In the genomic region with DNA sequence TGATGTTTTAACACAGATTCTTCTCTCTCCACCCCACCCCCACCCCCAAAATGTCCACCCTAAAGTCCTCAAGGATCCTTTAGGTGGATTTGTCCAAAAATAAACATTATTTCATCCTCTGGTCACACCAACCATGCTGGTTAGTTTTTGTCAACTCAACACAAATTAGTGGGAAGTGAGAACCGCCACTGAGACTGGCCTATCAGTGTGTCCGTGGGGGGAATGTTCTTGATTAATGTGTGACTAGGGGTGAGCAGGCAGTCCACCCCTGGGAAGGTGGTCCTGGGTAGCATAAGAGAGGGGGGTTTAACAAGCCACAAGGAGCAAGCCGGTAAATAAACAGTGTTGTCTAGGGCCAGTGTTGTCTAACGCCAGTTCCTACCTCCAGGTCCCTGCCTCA, we compare ENCODE assay signal across 18 mouse cellular contexts. TPM values are rescaled to one million over a fixed set of nuclear protein-coding genes. Genes with fewer than 3 reads are reported as not detected.
DNase-seq lines count a peak whose midpoint lies in the region; TF ChIP-seq lines count a peak whose summit lies in the region.
"Had no signal": no experiment of that assay in that cellular context is flagged by ENCODE, and none has a peak within 500 bp of the region (broad histone marks: within the 10 kb centered on the region; RNA-seq: fewer than 3 reads in every experiment).

No protein-coding gene starts in this region.

- intact Hi-C loops in heart, postnatal 25 days (cut with DNase I) = no loop called here

- H3K27me3 ChIP-seq in heart, embryonic 10.5 days (ENCODE audit: insufficient read depth, poor library complexity, severe bottlenecking) = peaks cover 18% of the 10 kb centered on the region; the same call in 1 of the 2 replicates
- H3K27me3 ChIP-seq in E14TG2a.4 (ENCODE audit: insufficient read depth, low read length) = no peaks in the 10 kb centered on the region
- H3K27me3 ChIP-seq in small intestine, adult 2 months (ENCODE audit: control insufficient read depth, insufficient read depth, low read length) = no peaks in the 10 kb centered on the region
- H3K27me3 ChIP-seq: CH12.LX; embryonic facial prominence, embryonic 13.5 days; hindbrain, embryonic 15.5 days had no signal

- no peak overlapping the region for H3K27ac ChIP-seq in heart, embryonic 10.5 days
- peak overlapping the region; percentile 100 for H3K27ac ChIP-seq in ES-E14 (ENCODE audit: insufficient read depth, low read depth, low read length, poor library complexity, severe bottlenecking)
- 0 out of 2 replicates have a peak overlapping the region, but pooled peaks have one; percentile 56 for H3K27ac ChIP-seq in small intestine, adult 2 months (ENCODE audit: insufficient read depth, low read depth, low read length)
- H3K27ac ChIP-seq: embryonic facial prominence, embryonic 13.5 days; forebrain, embryonic 13.5 days; gastrocnemius, adult 2 months; hindbrain, embryonic 10.5 days; hindbrain, embryonic 15.5 days had no signal

- WGBS in heart, embryonic 10.5 days = 70% methylated on average over 4 of the region's 4 CpGs
- 45% methylated on average over 4 of the region's 4 CpGs for WGBS in small intestine, adult 2 months

- H3K9me3 ChIP-seq in heart, embryonic 10.5 days = no peaks in the 10 kb centered on the region
- H3K9me3 ChIP-seq in E14TG2a.4 (ENCODE audit: low read length) (no peaks in the 10 kb centered on the region), ES-E14 (ENCODE audit: control insufficient read depth, insufficient read depth, low read depth, low read length) (no peaks in the 10 kb centered on the region)
- H3K9me3 ChIP-seq: forebrain, embryonic 13.5 days; hindbrain, embryonic 10.5 days; hindbrain, embryonic 15.5 days had no signal

- no peak for TF ChIP-seq POLR2A in small intestine, adult 2 months (IDR thresholded peaks at IDR 0.05; ENCODE audit: low read depth, low read length)

- peak; percentile 31 for DNase-seq in heart, embryonic 10.5 days (ENCODE audit: low spot score)
- DNase-seq in heart, postnatal 25 days (ENCODE audit: low spot score) = no peak
- DNase-seq in ES-E14 (ENCODE audit: low read depth, low spot score) = no peak
- DNase-seq in kidney, postnatal 14 days = no peak
- DNase-seq: adrenal gland, postnatal 10 days; cerebellum, adult 18-20 months; cerebellum, adult 9-11 months; cerebellum, postnatal 36 days; gastrocnemius, adult 2 months; gastrocnemius, postnatal 25 days; heart, postnatal 10 days had no signal

- in situ Hi-C loops in ES-E14 (cut with MboI; ENCODE audit: low sequenced_read_pairs in 2 of 2, unreplicated experiment in 2 of 2) = no loop called here

- TF ChIP-seq CTCF in E14TG2a.4 (conservative IDR thresholded peaks at IDR 0.05; ENCODE audit: low read length) = no peak
- TF ChIP-seq CTCF in small intestine, adult 2 months (IDR thresholded peaks at IDR 0.05; ENCODE audit: extremely low read depth, insufficient read length, insufficient replicate concordance, low read depth, low read length) = no peak

- H3K4me1 ChIP-seq in heart, embryonic 10.5 days = peaks cover 6% of the 10 kb centered on the region; the same call in 1 of the 2 replicates
- H3K4me1 ChIP-seq in E14TG2a.4 (replicated peaks; ENCODE audit: low read depth, low read length) (peaks cover 70% of the 10 kb centered on the region), ES-E14 (ENCODE audit: control insufficient read depth in 2 of 2, insufficient read depth in 2 of 2, low read length in 2 of 2, poor library complexity in 1 of 2) (peaks cover 13 to 15% of the 10 kb centered on the region in 2 experiments)
- peaks cover 29% of the 10 kb centered on the region; the same call in 1 of the 2 replicates for H3K4me1 ChIP-seq in small intestine, adult 2 months (ENCODE audit: control insufficient read depth, insufficient read depth, insufficient read length, low read length)

- no peaks in the 10 kb centered on the region for H3K36me3 ChIP-seq in heart, embryonic 10.5 days
- H3K36me3 ChIP-seq in E14TG2a.4 (ENCODE audit: insufficient read depth, low read length) (peaks cover 26% of the 10 kb centered on the region), ES-E14 (ENCODE audit: control insufficient read depth, insufficient read depth, low read length, poor library complexity, severe bottlenecking) (peaks cover 5% of the 10 kb centered on the region; the same call in 1 of the 2 replicates)
- H3K36me3 ChIP-seq in small intestine, adult 2 months (ENCODE audit: control insufficient read depth, insufficient read depth, low read length) = no peaks in the 10 kb centered on the region
- H3K36me3 ChIP-seq: embryonic facial prominence, embryonic 13.5 days; hindbrain, embryonic 10.5 days; hindbrain, embryonic 15.5 days had no signal

- no peak overlapping the region for H3K4me3 ChIP-seq in heart, embryonic 10.5 days
- H3K4me3 ChIP-seq in E14TG2a.4 (replicated peaks; ENCODE audit: low read length) = 0 out of 2 replicates have a peak overlapping the region, but pooled peaks have one; percentile 76
- H3K4me3 ChIP-seq in ES-E14 (ENCODE audit: insufficient read depth in 1 of 2, low read depth in 1 of 2, low read length in 2 of 2, poor library complexity in 1 of 2, severe bottlenecking in 1 of 2) = no peak overlapping the region
- no peak overlapping the region for H3K4me3 ChIP-seq in small intestine, adult 2 months (ENCODE audit: low read depth, low read length)
- H3K4me3 ChIP-seq: embryonic facial prominence, embryonic 13.5 days; forebrain, embryonic 13.5 days; gastrocnemius, adult 2 months; hindbrain, embryonic 10.5 days; hindbrain, embryonic 15.5 days had no signal

- H3K9ac ChIP-seq in ES-E14 (ENCODE audit: insufficient read depth, low read depth, low read length, poor library complexity, severe bottlenecking) = peak overlapping the region; percentile 20; the same call in 1 of the 2 replicates
- H3K9ac ChIP-seq: embryonic facial prominence, embryonic 13.5 days; forebrain, embryonic 13.5 days; hindbrain, embryonic 15.5 days had no signal

TF ChIP-seq in ES-E14, 5 proteins besides CTCF, POLR2A, EP300 and RAD21:
- TF ChIP-seq HCFC1 (IDR thresholded peaks at IDR 0.05; ENCODE audit: borderline replicate concordance, insufficient read depth, low read length) (no peak), ZNF384 (IDR thresholded peaks at IDR 0.05; ENCODE audit: low read depth, low read length) (no peak), MAFK (IDR thresholded peaks at IDR 0.05; ENCODE audit: insufficient read depth, low read depth, low read length) (no peak), CHD2 (IDR thresholded peaks at IDR 0.05; ENCODE audit: low read depth, low read length) (no peak), ZC3H11A (IDR thresholded peaks at IDR 0.05; ENCODE audit: borderline replicate concordance, low read depth, low read length) (no peak)

RNA-seq across cellular contexts. Expression of gene Tgif1, which starts 21.8 kb away (rescaled TPM):
- polyA plus RNA-seq in heart, embryonic 10.5 days (2016; fragmentation: Nextera tagmentation; extraction: Ambion mirVana) = 31.5 and 58.1 TPM in 2 replicates
- total RNA-seq in heart, postnatal 25 days (2021) = 1 to 10 TPM; 5.3 to 7.6 TPM
- 74.6 and 87.1 TPM in 2 replicates for total RNA-seq in ES-E14 (2012; rRNA removed)
- polyA plus RNA-seq in small intestine, adult 2 months (2012; rRNA removed) = 10.9 and 26.4 TPM in 2 replicates
